ENCODE assay signal across 9 mouse cellular contexts in genomic region chr1:38199669-38200635, GRCm38 (mm10).
DNase-seq lines count a peak whose midpoint lies in the region; ATAC-seq and TF ChIP-seq lines count a peak whose summit lies in the region.
"Had no signal": no experiment of that assay in that cellular context is flagged by ENCODE, and none has a peak within 500 bp of the region (broad histone marks: within the 10 kb centered on the region; RNA-seq: fewer than 3 reads in every experiment).

No protein-coding gene starts in this region.

- peak overlapping the region; percentile 14; the same call in 1 of the 2 replicates for H3K27ac ChIP-seq in cortical plate, adult 2 months (ENCODE audit: insufficient read depth, low read length)
- peak overlapping the region; percentile 60 for H3K27ac ChIP-seq in heart, embryonic 15.5 days
- no peak overlapping the region for H3K27ac ChIP-seq in thymus, adult 2 months (ENCODE audit: control insufficient read depth, insufficient read depth, low read length)

- peaks cover 9% of the 10 kb centered on the region; the same call in 1 of the 2 replicates for H3K4me1 ChIP-seq in cortical plate, adult 2 months (ENCODE audit: control insufficient read depth, insufficient read depth, low read length)
- H3K4me1 ChIP-seq in heart, embryonic 15.5 days (replicated peaks), result peaks cover 17% of the 10 kb centered on the region
- H3K4me1 ChIP-seq in lung, adult 2 months (ENCODE audit: control insufficient read depth, insufficient read depth, low read length), result no peaks in the 10 kb centered on the region
- no peaks in the 10 kb centered on the region for H3K4me1 ChIP-seq in thymus, adult 2 months (replicated peaks; ENCODE audit: control insufficient read depth, insufficient read depth, low read length)

- no peaks in the 10 kb centered on the region for H3K27me3 ChIP-seq in heart, embryonic 15.5 days
- no peaks in the 10 kb centered on the region for H3K27me3 ChIP-seq in thymus, adult 2 months (ENCODE audit: control insufficient read depth, insufficient read depth, low read length)
- H3K27me3 ChIP-seq: CH12.LX had no signal

- no peak for TF ChIP-seq POLR2A in cortical plate, adult 2 months (IDR thresholded peaks at IDR 0.05; ENCODE audit: extremely low read depth, insufficient read depth, low read length)
- no peak for TF ChIP-seq POLR2A in lung, adult 2 months (IDR thresholded peaks at IDR 0.05; ENCODE audit: borderline replicate concordance, extremely low read depth, low read depth, low read length)
- no peak for TF ChIP-seq POLR2A in thymus, adult 2 months (IDR thresholded peaks at IDR 0.05; ENCODE audit: control insufficient read depth, extremely low read depth, insufficient read depth, low read length, poor library complexity)

- no peaks in the 10 kb centered on the region for H3K36me3 ChIP-seq in heart, embryonic 15.5 days
- peaks cover 46% of the 10 kb centered on the region for H3K36me3 ChIP-seq in thymus, adult 2 months (ENCODE audit: control insufficient read depth, insufficient read depth, low read length)

- H3K9me3 ChIP-seq in heart, embryonic 15.5 days (replicated peaks), result no peaks in the 10 kb centered on the region

- no peak overlapping the region for H3K4me3 ChIP-seq in cortical plate, adult 2 months (ENCODE audit: insufficient read depth, low read length)
- no peak overlapping the region for H3K4me3 ChIP-seq in heart, embryonic 15.5 days
- no peak overlapping the region for H3K4me3 ChIP-seq in lung, adult 2 months (replicated peaks; ENCODE audit: extremely low read depth, low read depth, low read length)
- no peak overlapping the region for H3K4me3 ChIP-seq in thymus, adult 2 months (ENCODE audit: control insufficient read depth, insufficient read depth, low read length)

- intact Hi-C loops in left cerebral cortex, postnatal 4 days (cut with DNase I), result no loop called here

- 59% methylated on average over 17 of the region's 17 CpGs for WGBS in heart, embryonic 15.5 days
- 80% methylated on average over 17 of the region's 17 CpGs for WGBS in lung, adult 2 months
- 96% methylated on average over 17 of the region's 17 CpGs for WGBS in thymus, adult 2 months

- peak; percentile 4 for DNase-seq in gastrocnemius, adult 18-20 months (ENCODE audit: low spot score)
- no peak for DNase-seq in gastrocnemius, postnatal 10 days
- DNase-seq in left cerebral cortex, postnatal 4 days, result peak; percentile 92
- no peak for DNase-seq in lung, adult 2 months
- DNase-seq in thymus, adult 2 months, result no peak

- peak overlapping the region; percentile 9; the same call in 1 of the 2 replicates for H3K4me2 ChIP-seq in heart, embryonic 15.5 days

- H3K9ac ChIP-seq in heart, embryonic 15.5 days, result 0 out of 2 replicates have a peak overlapping the region, but pooled peaks have one; percentile 23

- ATAC-seq in heart, embryonic 15.5 days (replicated peaks; ENCODE audit: insufficient number of reproducible peaks, insufficient read depth, low FRiP score, low read depth), result no peak
- no peak for ATAC-seq in erythroid progenitor cell, adult 5-6 weeks (replicated peaks; ENCODE audit: low FRiP score, poor library complexity, severe bottlenecking)

- TF ChIP-seq CTCF in cortical plate, adult 2 months (IDR thresholded peaks at IDR 0.05; ENCODE audit: extremely low read depth, insufficient read depth, low read length), result no peak
- TF ChIP-seq CTCF in lung, adult 2 months (IDR thresholded peaks at IDR 0.05; ENCODE audit: insufficient read depth, low read length), result no peak
- no peak for TF ChIP-seq CTCF in thymus, adult 2 months (IDR thresholded peaks at IDR 0.05; ENCODE audit: borderline replicate concordance, control insufficient read depth, extremely low read depth, insufficient read depth, low read length, poor library complexity)

Comparison
In these comparisons a context has a peak if more than half of its experiments do, and no peak if none do; other contexts are left out.
1. DNase-seq: peak in gastrocnemius, adult 18-20 months (single experiment) and left cerebral cortex, postnatal 4 days (single experiment); none in gastrocnemius, postnatal 10 days (single experiment), lung, adult 2 months (single experiment) and thymus, adult 2 months (single experiment).